17 mouse cellular contexts compared by ENCODE assay signal in genomic region chr6:17529490-17530269, GRCm38 (mm10).
A peak's percentile ranks its signal among the peaks of the same experiment; 100 is the strongest.
DNase-seq lines count a peak whose midpoint lies in the region; ATAC-seq and TF ChIP-seq lines count a peak whose summit lies in the region.
"Had no signal": no experiment of that assay in that cellular context is flagged by ENCODE, and none has a peak within 500 bp of the region (broad histone marks: within the 10 kb centered on the region; RNA-seq: fewer than 3 reads in every experiment).

No protein-coding gene starts in this region.

- no peak overlapping the region for H3K4me2 ChIP-seq in heart, embryonic 16.5 days (ENCODE audit: low read depth, low read length)
- no peak overlapping the region for H3K4me2 ChIP-seq in kidney, postnatal 0 days (ENCODE audit: low read length)
- H3K4me2 ChIP-seq in limb, embryonic 13.5 days (replicated peaks) = no peak overlapping the region
- H3K4me2 ChIP-seq: heart, embryonic 15.5 days; liver, embryonic 13.5 days had no signal

- H3K4me1 ChIP-seq in heart, embryonic 16.5 days (ENCODE audit: control insufficient read depth, insufficient read depth, low read length) = no peaks in the 10 kb centered on the region
- H3K4me1 ChIP-seq in kidney, postnatal 0 days (replicated peaks; ENCODE audit: insufficient read depth, low read length) = no peaks in the 10 kb centered on the region
- H3K4me1 ChIP-seq in limb, embryonic 13.5 days = peaks cover 3% of the 10 kb centered on the region; the same call in 1 of the 2 replicates
- H3K4me1 ChIP-seq: heart, embryonic 15.5 days; liver, embryonic 13.5 days; megakaryocyte, embryonic 14.5 days had no signal

- ATAC-seq in heart, embryonic 16.5 days (replicated peaks; ENCODE audit: extremely low read depth, insufficient read depth, low FRiP score) = peak; percentile 32; the same call in 1 of the 2 replicates
- no peak for ATAC-seq in kidney, postnatal 0 days (replicated peaks; ENCODE audit: low FRiP score, low read depth)
- ATAC-seq in limb, embryonic 13.5 days (ENCODE audit: low FRiP score, low read depth) = peak; percentile 61
- ATAC-seq: inflammation-experienced regulatory T-cells, adult 6 months had no signal

- H3K27me3 ChIP-seq in heart, embryonic 16.5 days (ENCODE audit: control insufficient read depth, insufficient read depth, low read length) = no peaks in the 10 kb centered on the region
- no peaks in the 10 kb centered on the region for H3K27me3 ChIP-seq in kidney, postnatal 0 days (ENCODE audit: insufficient read depth, low read length)
- no peaks in the 10 kb centered on the region for H3K27me3 ChIP-seq in limb, embryonic 13.5 days
- H3K27me3 ChIP-seq: heart, embryonic 15.5 days; liver, embryonic 13.5 days; megakaryocyte, embryonic 14.5 days had no signal

- TF ChIP-seq CTCF in kidney, postnatal 0 days (IDR thresholded peaks at IDR 0.05; ENCODE audit: low read depth) = no peak

- WGBS in heart, embryonic 16.5 days = 54% methylated on average over 6 of the region's 6 CpGs
- WGBS in kidney, postnatal 0 days = 60% methylated on average over 6 of the region's 6 CpGs
- WGBS in limb, embryonic 13.5 days = 50% methylated on average over 6 of the region's 6 CpGs

- no peak overlapping the region for H3K4me3 ChIP-seq in heart, embryonic 16.5 days (ENCODE audit: low read length)
- H3K4me3 ChIP-seq in kidney, postnatal 0 days (replicated peaks; ENCODE audit: low read depth, low read length) = no peak overlapping the region
- no peak overlapping the region for H3K4me3 ChIP-seq in limb, embryonic 13.5 days
- H3K4me3 ChIP-seq: heart, embryonic 15.5 days; liver, embryonic 13.5 days; megakaryocyte, embryonic 14.5 days had no signal

- H3K9me3 ChIP-seq in heart, embryonic 16.5 days (replicated peaks; ENCODE audit: control insufficient read depth, low read length) = no peaks in the 10 kb centered on the region
- H3K9me3 ChIP-seq in kidney, postnatal 0 days (replicated peaks; ENCODE audit: low read length) = no peaks in the 10 kb centered on the region
- no peaks in the 10 kb centered on the region for H3K9me3 ChIP-seq in limb, embryonic 13.5 days
- H3K9me3 ChIP-seq: heart, embryonic 15.5 days; liver, embryonic 13.5 days; megakaryocyte, embryonic 14.5 days had no signal

- no peak for DNase-seq in heart, postnatal 4 days
- DNase-seq in kidney, postnatal 0 days (ENCODE audit: low spot score) = no peak
- DNase-seq in kidney, postnatal 36 days = no peak
- DNase-seq in lung, postnatal 10 days = peak; percentile 23
- DNase-seq in lung, postnatal 14 days = no peak
- DNase-seq in B cell, adult 2 months = no peak
- DNase-seq: cerebellum, adult 11 months; cerebellum, postnatal 25 days; gastrocnemius, postnatal 25 days; layer of hippocampus, adult 9-11 months; liver, embryonic 13.5 days; right cerebral cortex, adult 18-20 months had no signal

- no peak overlapping the region for H3K9ac ChIP-seq in heart, embryonic 16.5 days (ENCODE audit: low read length)
- no peak overlapping the region for H3K9ac ChIP-seq in kidney, postnatal 0 days (ENCODE audit: low read depth, low read length)
- no peak overlapping the region for H3K9ac ChIP-seq in limb, embryonic 13.5 days
- H3K9ac ChIP-seq: heart, embryonic 15.5 days; liver, embryonic 13.5 days had no signal

- peak overlapping the region; percentile 50 for H3K27ac ChIP-seq in heart, embryonic 16.5 days (ENCODE audit: low read length)
- H3K27ac ChIP-seq in kidney, postnatal 0 days = 0 out of 2 replicates have a peak overlapping the region, but pooled peaks have one; percentile 47
- no peak overlapping the region for H3K27ac ChIP-seq in limb, embryonic 13.5 days
- H3K27ac ChIP-seq: heart, embryonic 15.5 days; liver, embryonic 13.5 days had no signal

- H3K36me3 ChIP-seq in heart, embryonic 16.5 days (ENCODE audit: control insufficient read depth, insufficient read depth) = no peaks in the 10 kb centered on the region
- peaks cover 11% of the 10 kb centered on the region; the same call in 1 of the 2 replicates for H3K36me3 ChIP-seq in kidney, postnatal 0 days (ENCODE audit: insufficient read depth, low read length)
- H3K36me3 ChIP-seq in limb, embryonic 13.5 days = no peaks in the 10 kb centered on the region
- H3K36me3 ChIP-seq: heart, embryonic 15.5 days; liver, embryonic 13.5 days had no signal
